Comparison of ENCODE assay signal across 8 mouse cellular contexts in genomic region chr7:114922155-114922554, GRCm38 (mm10).
DNase-seq lines count a peak whose midpoint lies in the region; ATAC-seq lines count a peak whose summit lies in the region.

No protein-coding gene starts in this region.

- DNase-seq in MEL-GATA-1-ER (ENCODE audit: extremely low read depth, low read depth), result peak; percentile 0
- DNase-seq in c-Kit-positive CD71-positive TER-119-positive erythroid progenitor cells, embryonic 14.5 days (ENCODE audit: low spot score), result peak; percentile 3
- DNase-seq in forebrain, embryonic 14.5 days (ENCODE audit: low spot score), result peak; percentile 89
- DNase-seq in heart, postnatal 4 days, result peak; percentile 86
- DNase-seq in layer of hippocampus, adult 18-20 months (ENCODE audit: low spot score in 2 of 2), result peak; percentile 44 to 81
- DNase-seq in right cerebral cortex, adult 18-20 months, result peak; percentile 55
- peak; percentile 27 for DNase-seq in urinary bladder, adult 2 months (ENCODE audit: low spot score)

- no peaks in the 10 kb centered on the region for H3K36me3 ChIP-seq in forebrain, embryonic 14.5 days (ENCODE audit: control insufficient read depth, insufficient read depth, low read length)
- H3K36me3 ChIP-seq in lung, embryonic 15.5 days, result no peaks in the 10 kb centered on the region

- no peak overlapping the region for H3K4me2 ChIP-seq in forebrain, embryonic 14.5 days (ENCODE audit: low read length)
- H3K4me2 ChIP-seq in lung, embryonic 15.5 days, result no peak overlapping the region

- no peaks in the 10 kb centered on the region for H3K9me3 ChIP-seq in forebrain, embryonic 14.5 days (replicated peaks; ENCODE audit: control insufficient read depth, low read length)
- H3K9me3 ChIP-seq in lung, embryonic 15.5 days, result no peaks in the 10 kb centered on the region

- peak; percentile 92 for ATAC-seq in forebrain, embryonic 14.5 days
- peak; percentile 59; the same call in 1 of the 2 replicates for ATAC-seq in lung, embryonic 15.5 days (ENCODE audit: borderline replicate concordance, extremely low read depth, low FRiP score, low TSS enrichment)

- H3K9ac ChIP-seq in forebrain, embryonic 14.5 days (ENCODE audit: low read length), result no peak overlapping the region
- H3K9ac ChIP-seq in lung, embryonic 15.5 days, result no peak overlapping the region

- H3K4me3 ChIP-seq in forebrain, embryonic 14.5 days (ENCODE audit: low read depth, low read length), result no peak overlapping the region
- no peak overlapping the region for H3K4me3 ChIP-seq in lung, embryonic 15.5 days

- no peaks in the 10 kb centered on the region for H3K4me1 ChIP-seq in forebrain, embryonic 14.5 days (ENCODE audit: control insufficient read depth, insufficient read depth, low read length)
- no peaks in the 10 kb centered on the region for H3K4me1 ChIP-seq in lung, embryonic 15.5 days

- no peaks in the 10 kb centered on the region for H3K27me3 ChIP-seq in forebrain, embryonic 14.5 days (replicated peaks; ENCODE audit: control insufficient read depth, insufficient read depth, low read length)
- H3K27me3 ChIP-seq in lung, embryonic 15.5 days, result peaks cover 5% of the 10 kb centered on the region; the same call in 1 of the 2 replicates

- no peak overlapping the region for H3K27ac ChIP-seq in forebrain, embryonic 14.5 days (ENCODE audit: low read depth, low read length)
- no peak overlapping the region for H3K27ac ChIP-seq in lung, embryonic 15.5 days

- WGBS in forebrain, embryonic 14.5 days, result 11% methylated on average over 3 of the region's 3 CpGs
- 6% methylated on average over 3 of the region's 3 CpGs for WGBS in lung, embryonic 15.5 days

Comparison
In these comparisons a context has a peak if more than half of its experiments do, and no peak if none do; other contexts are left out.
1. DNase-seq: peak in every context shown above with its lines; median percentile 89 in forebrain, embryonic 14.5 days; 86 in heart, postnatal 4 days; 62 in layer of hippocampus, adult 18-20 months; 55 in right cerebral cortex, adult 18-20 months; 27 in urinary bladder, adult 2 months; 3 in c-Kit-positive CD71-positive TER-119-positive erythroid progenitor cells, embryonic 14.5 days; 0 in MEL-GATA-1-ER.